Mouse (Mus musculus): Measurements from ENCODE around the gene Nrxn1.

- no peak for TF ChIP-seq CTCF (IDR thresholded peaks at IDR 0.05; ENCODE audit: low read depth, low read length)
- no peak for TF ChIP-seq GATA1 (IDR thresholded peaks at IDR 0.05; ENCODE audit: borderline replicate concordance, low read length)
- TF ChIP-seq TAL1 (conservative IDR thresholded peaks at IDR 0.05; ENCODE audit: low read depth, low read length) = no peak
- no peak for TF ChIP-seq GATA2 (IDR thresholded peaks at IDR 0.05; ENCODE audit: borderline replicate concordance, low read depth, low read length)
Observed at GRCm38 (mm10) chr17:91007385-91008089, 85.3 kb downstream of the Nrxn1 start.

All from G1E (cell line).